Mouse (Mus musculus) forebrain, embryonic 12.5 days (tissue): Measurements from ENCODE around the gene 3110040N11Rik. TPM values are rescaled to one million over a fixed set of nuclear protein-coding genes. Genes with fewer than 3 reads are reported as not detected.

Experiments used
- ATAC-seq: fragments of 200-750 bp; cut with Nextera tagmentation; 2 replicates; pipeline ENCODE4 v1.8.0; 2017; ENCODE audit warnings: moderate TSS enrichment; ENCODE audit not compliant: low FRiP score
- H3K27ac ChIP-seq: fragments of 300-500 bp; sonication (generic); 2 replicates; pipeline ENCODE4 v1.5.1; 2016; ENCODE audit warnings: mild to moderate bottlenecking
- H3K27me3 ChIP-seq: fragments of 300-500 bp; sonication (generic); 2 replicates; pipeline ENCODE4 v1.6.1; 2016; ENCODE audit warnings: mild to moderate bottlenecking
- H3K36me3 ChIP-seq: fragments of 300-500 bp; sonication (generic); replicated peaks from 2 replicates; pipeline ENCODE4 v1.6.1; 2016; ENCODE audit warnings: mild to moderate bottlenecking
- H3K4me1 ChIP-seq: fragments of 300-500 bp; sonication (generic); 2 replicates; pipeline ENCODE4 v1.6.1; 2016
- H3K4me2 ChIP-seq: fragments of 300-500 bp; sonication (generic); 2 replicates; pipeline ENCODE4 v1.6.1; 2016; ENCODE audit warnings: mild to moderate bottlenecking, moderate library complexity
- H3K4me3 ChIP-seq: fragments of 300-500 bp; sonication (generic); replicated peaks from 2 replicates; pipeline ENCODE4 v1.5.1; 2016; ENCODE audit warnings: mild to moderate bottlenecking
- H3K9ac ChIP-seq: fragments of 300-500 bp; sonication (generic); 2 replicates; pipeline ENCODE4 v1.6.1; 2016; ENCODE audit warnings: mild to moderate bottlenecking
- H3K9me3 ChIP-seq: fragments of 300-500 bp; sonication (generic); 2 replicates; pipeline ENCODE4 v1.6.1; 2016
- WGBS: fragments of 180-500 bp; shearing (Covaris S2); methylation state at CpG from one replicate; pipeline ENCODE4 v1.1.7; 2016; 5-methylcytosine and 5-hydroxymethylcytosine counted together
- polyA plus RNA-seq: library from polyadenylated mRNA; unstranded; fragments of >200 nt; fragmentation: Nextera tagmentation; extraction: Ambion mirVana; gene quantifications from 2 replicates; pipeline ENCODE4 v1.2.1, GENCODE M21; 2016

Gene 3110040N11Rik
- polyA plus RNA-seq, 1 experiment from 2014 or later = 43.3 TPM

DNA sequence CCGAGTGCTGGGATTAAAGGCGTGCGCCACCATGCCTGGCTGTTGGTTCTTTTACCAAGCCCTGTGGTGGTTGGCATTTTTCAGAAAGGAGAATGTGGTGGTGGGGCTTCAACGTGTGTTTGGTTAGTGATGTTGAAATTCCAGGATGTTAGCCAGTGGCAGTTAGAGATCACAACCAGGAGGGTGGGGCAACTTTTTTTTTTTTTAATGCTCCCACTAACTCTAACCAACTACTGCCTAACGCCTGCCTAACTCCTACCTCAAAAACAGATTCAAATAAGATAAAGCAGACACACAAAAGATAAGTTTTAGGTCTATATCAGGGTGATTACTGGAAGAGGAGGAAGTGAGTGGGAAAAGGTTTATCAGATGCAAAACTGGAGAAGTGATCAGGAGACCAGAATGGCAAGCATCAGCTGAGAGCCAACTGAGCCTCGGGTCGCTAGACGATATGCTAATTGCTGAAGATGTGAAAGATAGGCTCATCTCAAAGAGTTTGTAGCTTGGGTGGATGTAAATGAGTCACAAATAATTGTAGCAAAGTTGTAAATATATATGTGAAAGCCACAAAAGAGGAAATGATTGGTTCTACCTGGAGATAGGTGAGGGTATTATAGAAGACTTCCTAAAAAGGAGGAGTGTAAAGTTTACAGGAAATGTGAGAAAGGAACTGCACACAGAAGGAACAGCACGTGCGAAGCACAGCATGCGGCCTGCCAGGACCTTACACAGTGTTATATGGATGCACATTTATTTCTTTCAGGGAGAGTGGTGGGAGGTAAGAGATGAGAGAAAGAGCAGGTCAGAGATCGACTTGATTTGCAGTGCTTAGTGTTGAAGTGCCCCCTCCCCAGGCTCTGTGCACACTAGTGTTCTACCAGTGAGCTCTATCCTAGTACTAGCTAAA is 56.8 kb downstream of the 3110040N11Rik start:
- 88% methylated on average over 12 of the region's 12 CpGs for WGBS
- Histone ChIP-seq H3K4me3 (no peak overlapping the region), H3K27ac (no peak overlapping the region), H3K9me3 (no peaks in the 10 kb centered on the region), H3K9ac (no peak overlapping the region), H3K4me1 (no peaks in the 10 kb centered on the region), H3K4me2 (no peak overlapping the region), H3K36me3 (no peaks in the 10 kb centered on the region), H3K27me3 (no peaks in the 10 kb centered on the region)
- no peak for ATAC-seq

Other genes with a start within 250 kb of the 3110040N11Rik start
- 0.27 and 0.31 TPM in 2 replicates for gene Fsd2, start 222.5 kb downstream of the 3110040N11Rik start, polyA plus RNA-seq
- 5.9 and 6.0 TPM in 2 replicates for gene Whamm, start 218.2 kb downstream of the 3110040N11Rik start, polyA plus RNA-seq
- 33.3 and 34.1 TPM in 2 replicates for gene Homer2, start 82.0 kb downstream of the 3110040N11Rik start, polyA plus RNA-seq
- 134 and 138 TPM in 2 replicates for gene Ramac, start 26.6 kb downstream of the 3110040N11Rik start, polyA plus RNA-seq
- 101 and 102 TPM in 2 replicates for gene Btbd1, start 40.0 kb upstream of the 3110040N11Rik start, polyA plus RNA-seq
- gene Gm10160, start 66.3 kb upstream of the 3110040N11Rik start, polyA plus RNA-seq = not detected in 2 replicates
- gene Tm6sf1, start 69.5 kb upstream of the 3110040N11Rik start, polyA plus RNA-seq = 8.5 and 9.6 TPM in 2 replicates
- 55.8 and 56.5 TPM in 2 replicates for gene Hdgfl3, start 145.0 kb upstream of the 3110040N11Rik start, polyA plus RNA-seq
- gene Bnc1, start 202.8 kb upstream of the 3110040N11Rik start, polyA plus RNA-seq = 0.33 and 0.40 TPM in 2 replicates